Comparison of ENCODE assay signal across 10 mouse cellular contexts in genomic region chr8:105066761-105067160, GRCm38 (mm10). TPM values are rescaled to one million over a fixed set of nuclear protein-coding genes. Genes with fewer than 3 reads are reported as not detected.
DNase-seq lines count a peak whose midpoint lies in the region; TF ChIP-seq lines count a peak whose summit lies in the region.
"Had no signal": no experiment of that assay in that cellular context is flagged by ENCODE, and none has a peak within 500 bp of the region (broad histone marks: within the 10 kb centered on the region; RNA-seq: fewer than 3 reads in every experiment).

No protein-coding gene starts in this region.

- H3K36me3 ChIP-seq in heart, adult 2 months (ENCODE audit: control insufficient read depth, insufficient read depth, low read length): no peaks in the 10 kb centered on the region

- H3K9ac ChIP-seq in heart, adult 2 months (ENCODE audit: low read depth, low read length): no peak overlapping the region

- no peaks in the 10 kb centered on the region for H3K4me1 ChIP-seq in heart, adult 2 months (ENCODE audit: control insufficient read depth, insufficient read depth, low read length)

- peak; percentile 58 for TF ChIP-seq CTCF in heart, adult 2 months (IDR thresholded peaks at IDR 0.05)

- H3K27me3 ChIP-seq in heart, adult 2 months (ENCODE audit: control insufficient read depth, insufficient read depth, low read length): no peaks in the 10 kb centered on the region

- no peaks in the 10 kb centered on the region for H3K79me2 ChIP-seq in heart, adult 2 months (replicated peaks; ENCODE audit: control insufficient read depth, insufficient read depth, low read length)

- no peak for TF ChIP-seq POLR2A in heart, adult 2 months (IDR thresholded peaks at IDR 0.05; ENCODE audit: insufficient read depth, low read depth, low read length)

- H3K27ac ChIP-seq in heart, adult 2 months: no peak overlapping the region
- H3K27ac ChIP-seq: macrophage had no signal

- WGBS in heart, adult 2 months: 0% methylated on average over 1 of the region's 1 CpGs

- TF ChIP-seq EP300 in heart, adult 2 months (IDR thresholded peaks at IDR 0.05; ENCODE audit: insufficient read depth, low read depth, low read length): no peak

- intact Hi-C loops in heart, adult 2 months (cut with DNase I): loop anchor here (5.0 kb wide), 1 partner anchor 151 kb away; no protein-coding TSS in a partner anchor
- intact Hi-C loops in heart, postnatal 25 days (cut with DNase I): loop anchor here (5.0 kb wide), 1 partner anchor 151 kb away; no protein-coding TSS in a partner anchor

- peak in 1 of 2 experiments; percentile 10 for DNase-seq in heart, adult 2 months
- no peak for DNase-seq in heart, postnatal 25 days (ENCODE audit: low spot score)
- peak; percentile 75 for DNase-seq in A20 (ENCODE audit: low read depth, low spot score)
- peak; percentile 62 for DNase-seq in WW6 (ENCODE audit: low read depth, low spot score)
- DNase-seq in embryo, embryonic 9.5 days (ENCODE audit: extremely low spot score): peak; percentile 42
- peak; percentile 58 to 80 for DNase-seq in kidney, adult 8-10 months
- peak; percentile 24 to 33 for DNase-seq in lung, postnatal 4 days
- peak; percentile 71 for DNase-seq in thymus, postnatal 4 days

- no peak overlapping the region for H3K4me3 ChIP-seq in heart, adult 2 months
- H3K4me3 ChIP-seq: erythroblast, embryonic 14.5 days had no signal

RNA-seq across cellular contexts. Expression of gene Ces3b, which starts 16.8 kb away (rescaled TPM):
- not detected for total RNA-seq in heart, adult 2 months (2021)
- 0.32 TPM in 1 of 2 replicates, not detected in the other for polyA plus RNA-seq in heart, adult 2 months (2012; rRNA removed)
- total RNA-seq in heart, postnatal 25 days (2021): under 1 TPM in 1 of 2 experiments, not detected in 1; 0.23 TPM
- polyA plus RNA-seq: erythroblast, embryonic 14.5 days; macrophage had no signal

RNA-seq across cellular contexts. Expression of gene Ces3a, which starts 18.4 kb away (rescaled TPM):
- total RNA-seq in heart, adult 2 months (2021): not detected
- 0.26 TPM in 1 of 2 replicates, not detected in the other for polyA plus RNA-seq in heart, adult 2 months (2012; rRNA removed)
- not detected for total RNA-seq in heart, postnatal 25 days (2021)
- polyA plus RNA-seq: erythroblast, embryonic 14.5 days; macrophage had no signal
